Mouse (Mus musculus): ENCODE data around the gene Alkbh3.

Gene Alkbh3

DNA sequence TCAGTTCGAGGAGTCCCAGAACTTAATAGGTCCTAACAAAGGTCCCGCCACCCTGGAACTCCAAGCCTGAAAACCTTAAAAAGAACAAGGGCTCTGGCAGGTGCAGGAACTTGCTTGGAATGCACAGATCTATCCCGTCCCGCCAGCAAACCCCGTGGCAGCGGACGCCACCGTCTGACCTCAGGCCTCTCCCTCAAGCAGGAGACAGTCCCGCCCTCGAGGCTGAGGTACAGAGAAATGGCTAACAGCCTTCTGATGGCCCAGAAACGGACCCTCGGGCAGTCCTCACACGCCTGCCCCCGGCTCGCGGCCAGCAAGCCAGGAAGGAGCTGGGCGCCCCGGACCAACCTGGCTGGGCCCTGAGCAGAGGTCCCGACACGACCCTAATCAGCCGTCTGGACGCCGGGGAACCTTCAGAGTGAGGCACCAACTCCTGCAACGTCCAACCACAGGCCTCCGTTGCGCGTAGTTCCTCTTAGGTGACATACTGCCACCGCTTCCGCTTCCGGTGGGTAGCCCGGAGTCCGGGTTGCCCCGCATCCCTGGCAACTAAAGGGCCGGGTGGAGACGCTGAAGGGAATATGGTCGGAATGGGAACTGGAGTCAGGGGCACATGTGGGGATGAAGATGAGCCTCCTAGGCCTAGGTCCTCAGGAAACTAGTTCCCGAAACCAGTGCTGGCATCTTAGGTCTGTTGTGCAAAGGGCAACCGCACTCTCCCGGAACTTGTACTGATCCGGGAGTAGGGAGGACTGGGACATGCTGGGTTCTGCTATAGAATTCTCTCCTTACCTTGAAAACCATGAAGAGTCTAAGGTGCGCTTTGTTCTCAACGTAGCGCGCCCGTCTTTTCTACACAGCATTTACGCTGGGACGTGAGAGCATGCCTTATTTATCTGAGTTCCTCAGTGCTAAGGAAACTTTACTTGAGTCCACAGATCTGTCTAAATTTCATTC lies at the start of gene Alkbh3:
Gene Alkbh3 (minus strand): TSS at position 473 of the 957 bp plus-strand sequence.
- DNase-seq (ENCODE audit: extremely low read depth, low read depth, low spot score) = peak; percentile 39

DNA sequence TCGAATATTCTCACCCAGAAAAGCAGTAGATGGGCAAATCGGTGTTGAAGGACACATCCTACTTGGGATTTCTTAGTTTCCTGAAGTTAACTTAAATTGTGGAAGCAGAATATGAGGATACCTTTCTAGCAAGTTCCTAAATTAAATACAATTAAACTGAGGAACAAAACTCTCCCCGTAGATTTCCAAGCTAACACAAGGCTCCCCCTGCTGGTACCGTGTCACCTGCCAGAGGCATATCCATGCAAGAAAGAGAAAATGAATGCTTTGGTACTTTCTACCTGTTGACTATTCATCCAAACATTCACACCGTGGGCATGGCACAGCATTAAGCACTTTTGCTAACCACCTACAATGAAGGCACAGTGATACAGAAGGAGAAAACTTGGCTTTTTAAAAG lies 48.9 kb upstream of the Alkbh3 start:
- no peak for DNase-seq (ENCODE audit: extremely low read depth, low read depth, low spot score)

DNA sequence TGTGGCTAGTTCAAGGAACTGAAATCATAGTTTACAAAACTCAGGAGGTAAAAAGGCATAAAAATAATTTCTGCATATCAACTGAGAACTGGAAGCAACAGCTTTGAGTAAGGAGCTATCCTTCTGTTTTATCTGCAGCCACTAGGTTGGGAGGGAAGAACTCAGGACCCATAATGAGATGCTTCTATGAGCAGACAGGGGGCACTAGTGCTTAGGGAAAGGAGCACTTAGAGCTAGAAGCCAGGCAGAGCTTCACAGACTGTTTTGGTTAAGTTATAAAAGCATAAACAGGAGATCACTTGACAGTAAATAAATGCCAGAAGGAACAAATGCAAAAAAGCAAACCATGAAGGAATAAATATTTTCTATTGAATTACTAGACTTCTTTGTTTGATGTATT lies 44.2 kb upstream of the Alkbh3 start:
- DNase-seq (ENCODE audit: extremely low read depth, low read depth, low spot score) = no peak

DNA sequence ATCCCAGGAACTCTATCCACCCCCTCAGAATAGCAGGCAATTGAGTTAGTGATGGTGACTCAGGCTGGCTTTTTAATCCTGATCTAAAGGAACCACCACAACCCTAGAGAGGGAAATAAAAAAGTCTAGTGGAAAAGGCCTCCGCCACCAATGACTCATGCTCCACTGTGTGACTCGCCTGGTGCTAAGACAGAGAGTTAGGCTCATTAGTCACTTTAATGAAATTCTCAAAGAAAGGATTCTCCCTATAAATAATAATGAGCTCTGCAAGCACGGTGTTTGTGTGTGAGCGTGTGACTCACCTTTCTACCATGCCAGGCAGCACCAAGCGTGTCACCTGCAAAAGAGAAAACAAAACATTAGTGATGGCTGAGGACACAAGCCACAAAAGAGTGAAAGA lies 41.3 kb upstream of the Alkbh3 start:
- DNase-seq (ENCODE audit: extremely low read depth, low read depth, low spot score) = no peak

DNA sequence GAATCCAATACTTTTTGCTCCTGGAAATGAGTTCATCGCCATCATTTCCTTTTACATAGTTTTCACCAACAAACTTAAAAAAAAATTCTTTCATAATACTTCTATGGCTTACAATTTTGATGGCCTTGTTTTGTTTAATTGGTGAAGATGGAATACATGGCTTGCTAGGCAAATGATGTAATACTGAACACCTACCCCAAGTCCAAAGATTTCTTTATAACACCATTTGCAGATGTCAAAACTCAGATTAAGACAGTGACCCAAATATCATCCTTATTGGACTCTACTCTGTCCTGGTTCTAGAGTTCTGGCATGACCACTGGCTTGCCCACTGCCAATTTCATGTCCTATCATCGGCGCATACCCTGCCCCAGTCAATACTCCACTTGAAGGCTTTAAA lies 40.3 kb upstream of the Alkbh3 start:
- DNase-seq (ENCODE audit: extremely low read depth, low read depth, low spot score) = no peak

DNA sequence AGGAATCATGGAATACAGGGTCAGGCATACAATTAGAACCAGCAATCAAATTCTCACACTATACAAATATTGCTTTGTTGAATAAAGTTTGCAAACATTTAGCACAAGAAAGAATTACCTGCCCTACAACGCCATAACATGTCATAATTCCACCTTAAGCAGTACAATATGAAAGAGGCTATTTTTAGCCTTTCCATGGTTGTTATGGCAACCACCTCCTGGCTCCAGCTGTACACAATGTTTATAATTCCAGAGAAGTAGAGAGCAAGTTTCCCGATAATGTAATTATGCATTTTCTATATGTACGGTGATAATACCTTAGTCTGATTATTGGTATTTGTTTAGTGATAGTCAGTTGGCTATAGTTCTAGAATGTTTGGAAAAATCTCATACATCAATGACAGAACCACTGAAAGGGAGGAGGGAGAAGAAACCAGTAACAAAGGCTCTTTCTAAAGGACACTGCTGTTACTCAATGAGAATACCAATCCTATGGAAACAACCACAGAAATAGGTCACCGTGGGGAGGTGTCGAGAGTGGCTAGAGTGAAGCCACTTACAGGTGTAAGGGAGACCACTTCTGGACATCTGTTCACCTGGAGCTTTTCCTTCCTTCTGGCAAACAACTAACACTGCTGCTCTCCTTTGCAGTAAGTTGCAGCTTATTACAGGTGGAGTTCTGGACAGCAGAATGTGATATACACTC lies 39.0 kb upstream of the Alkbh3 start:
- DNase-seq (ENCODE audit: extremely low read depth, low read depth, low spot score) = no peak

DNA sequence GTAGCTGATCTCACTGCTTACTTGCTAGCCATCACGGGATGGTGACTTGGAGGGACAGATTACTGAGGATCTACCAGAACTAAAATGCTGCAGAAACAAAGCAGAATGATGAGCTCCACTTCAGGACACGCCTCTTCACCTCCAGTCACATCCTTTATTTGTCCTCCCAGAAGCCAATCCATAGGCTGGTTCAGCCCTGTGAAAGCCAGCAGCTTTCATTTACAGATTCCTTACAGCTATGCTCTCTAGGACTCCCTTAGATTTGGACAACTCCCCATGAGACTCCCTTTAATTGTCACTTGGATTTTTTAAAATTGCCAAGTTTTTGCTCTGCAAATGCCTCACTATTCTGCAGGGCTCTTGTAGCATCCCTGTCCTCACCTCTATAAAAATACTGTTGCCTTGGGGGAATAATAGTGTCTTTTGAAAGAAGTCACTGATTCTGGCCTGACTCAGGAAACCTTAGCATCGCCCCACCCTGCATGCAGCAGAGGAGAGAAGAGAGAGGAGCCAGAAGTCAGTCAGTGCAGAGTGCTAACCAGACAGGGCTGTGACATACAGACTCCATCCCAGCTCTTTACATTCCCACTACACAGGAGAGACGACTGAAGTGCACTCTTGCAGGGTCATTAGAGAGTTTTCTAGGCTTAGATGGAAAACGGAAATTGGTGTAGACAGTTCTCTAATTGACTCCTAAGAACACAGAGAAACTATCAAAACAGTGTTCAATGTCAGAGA lies 38.3 kb upstream of the Alkbh3 start:
- no peak for DNase-seq (ENCODE audit: extremely low read depth, low read depth, low spot score)

DNA sequence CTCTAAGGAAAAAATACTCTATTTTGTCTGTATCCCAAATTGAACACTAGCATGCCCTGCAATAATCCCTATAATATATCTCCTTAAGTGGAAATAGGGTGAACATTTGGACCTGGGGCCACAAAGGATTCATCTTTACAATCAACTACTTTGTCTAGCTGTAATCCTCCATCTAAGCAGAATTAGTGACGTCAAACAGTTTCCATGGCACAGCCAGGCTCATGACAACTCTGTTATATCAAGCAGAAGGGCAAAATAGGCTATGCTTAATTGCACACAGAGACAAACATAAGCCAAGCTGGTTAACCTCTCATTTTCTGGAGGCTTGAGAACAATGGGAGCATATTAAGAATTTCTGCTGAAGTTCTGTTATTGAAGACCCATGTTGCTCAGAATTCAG lies 37.7 kb upstream of the Alkbh3 start:
- DNase-seq (ENCODE audit: extremely low read depth, low read depth, low spot score) = no peak

DNA sequence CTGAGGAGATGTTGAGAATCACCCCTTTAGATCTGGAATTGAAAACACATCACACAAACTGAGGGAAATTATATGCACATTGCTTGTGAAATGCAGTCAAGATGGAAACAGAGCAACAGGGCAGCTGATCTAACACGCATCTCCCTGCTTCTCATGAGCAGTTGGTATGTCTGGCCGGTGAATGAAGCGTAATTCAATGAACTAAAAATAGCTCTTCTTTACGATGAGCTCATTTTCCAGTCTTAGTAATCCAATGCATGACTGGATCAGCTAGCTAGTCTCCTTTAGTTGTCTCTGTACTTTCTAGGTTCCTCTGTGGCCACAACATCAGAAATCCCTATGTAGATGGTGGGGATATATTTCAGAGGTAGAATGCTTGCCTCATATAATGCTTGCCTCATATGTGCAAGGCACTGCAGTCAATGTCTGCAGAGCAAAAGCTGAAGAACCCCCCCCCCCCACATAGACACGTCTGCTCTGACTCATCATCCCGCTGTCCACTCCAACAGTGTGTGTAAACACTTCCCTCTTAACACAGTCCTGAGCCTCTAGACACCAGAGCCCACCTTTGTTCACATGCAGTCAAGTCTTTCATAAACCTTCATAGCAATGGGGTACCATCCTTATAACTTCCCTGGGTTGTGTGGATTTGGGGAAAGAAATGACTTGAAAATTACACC lies 34.9 kb upstream of the Alkbh3 start:
- DNase-seq (ENCODE audit: extremely low read depth, low read depth, low spot score) = no peak

DNA sequence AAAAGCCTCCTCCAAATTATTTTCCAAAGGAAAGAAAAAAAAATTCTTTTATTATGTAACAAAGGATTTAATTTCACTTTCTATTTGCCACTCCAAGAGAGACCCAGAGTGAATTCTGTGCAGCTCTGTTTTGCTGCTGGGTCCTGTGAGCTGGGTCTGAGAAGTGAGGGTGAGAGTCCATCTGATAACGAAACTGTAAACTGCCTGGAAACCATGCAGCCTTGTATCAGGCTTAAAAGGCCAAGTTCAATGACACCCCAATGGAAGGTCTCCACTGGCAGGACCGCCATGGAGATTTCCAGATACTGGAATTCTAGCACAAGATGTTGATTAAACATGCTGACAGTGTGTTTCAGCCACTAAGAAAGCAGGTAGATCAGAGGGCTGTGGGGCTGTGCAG lies 33.6 kb upstream of the Alkbh3 start:
- no peak for DNase-seq (ENCODE audit: extremely low read depth, low read depth, low spot score)

DNA sequence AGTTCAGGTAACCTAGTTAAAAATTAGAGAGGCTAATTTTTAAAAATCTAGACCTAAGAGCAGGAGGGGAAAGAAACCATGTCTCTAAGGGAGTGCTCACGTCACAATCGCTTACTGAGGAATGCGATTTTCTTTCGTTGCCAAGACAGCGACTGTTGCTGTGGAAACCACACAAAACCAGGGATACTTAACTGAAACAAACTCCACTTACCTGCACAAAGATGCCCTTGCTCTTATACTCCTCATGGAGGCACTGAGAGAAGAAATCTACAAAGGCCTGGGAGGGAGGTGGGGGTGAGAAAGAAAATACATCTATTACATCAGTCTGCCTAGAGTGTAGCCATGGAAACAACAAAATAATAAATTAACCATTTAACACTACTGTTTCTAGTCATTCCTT lies 33.1 kb upstream of the Alkbh3 start:
- no peak for DNase-seq (ENCODE audit: extremely low read depth, low read depth, low spot score)

DNA sequence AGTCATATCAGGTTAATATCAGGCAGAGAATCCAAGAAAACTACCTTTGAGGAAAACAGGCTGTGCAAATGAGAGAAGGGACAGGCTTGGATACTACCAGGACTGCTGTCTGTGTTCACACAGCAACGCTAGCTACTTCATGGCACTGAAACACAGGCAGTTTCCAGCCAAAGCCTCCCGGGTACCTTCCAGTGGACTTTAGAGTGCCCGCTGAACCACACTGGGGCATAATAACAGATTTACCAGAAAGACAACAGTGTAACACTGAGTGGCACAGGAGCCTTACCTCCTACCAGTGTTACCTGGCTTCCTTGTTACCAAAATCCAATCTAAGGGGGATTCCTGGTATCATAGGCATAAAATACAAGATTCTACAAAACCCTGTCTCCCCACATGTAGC lies 31.9 kb upstream of the Alkbh3 start:
- no peak for DNase-seq (ENCODE audit: extremely low read depth, low read depth, low spot score)

DNA sequence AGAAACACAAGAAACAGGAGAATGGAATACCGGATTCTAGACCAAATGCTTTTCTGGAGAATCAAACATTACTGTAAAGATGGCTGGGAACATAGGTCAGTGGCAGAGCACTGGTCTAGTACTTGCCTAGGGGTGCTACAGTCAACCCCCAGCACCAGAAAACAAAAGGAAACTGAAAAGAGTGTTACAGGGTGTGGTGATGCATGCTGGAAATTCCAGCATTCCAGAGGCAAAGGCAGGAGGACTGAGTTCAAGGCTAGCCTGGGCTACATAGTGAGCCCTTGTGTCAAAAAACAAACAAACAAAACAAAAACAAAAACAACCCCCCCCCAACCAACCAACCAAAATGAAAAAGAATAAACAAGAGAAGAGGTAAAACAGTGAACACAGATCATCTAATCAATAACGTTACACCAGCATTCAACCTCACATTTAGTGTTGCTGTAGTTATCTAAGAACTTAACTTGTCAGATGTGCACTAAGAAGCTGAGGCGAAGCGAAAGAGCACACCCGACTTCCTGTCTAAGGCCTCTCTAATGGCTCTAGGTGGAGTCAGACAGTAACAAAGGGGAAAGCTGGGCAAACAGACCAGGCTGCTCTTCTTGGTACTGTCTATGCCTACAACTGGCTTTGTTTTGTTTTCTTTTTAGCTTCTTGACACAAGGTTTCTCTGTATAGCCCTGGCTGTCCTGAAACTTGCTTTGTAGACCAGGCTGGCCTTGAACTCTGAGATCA lies 30.0 kb upstream of the Alkbh3 start:
- DNase-seq (ENCODE audit: extremely low read depth, low read depth, low spot score) = no peak

DNA sequence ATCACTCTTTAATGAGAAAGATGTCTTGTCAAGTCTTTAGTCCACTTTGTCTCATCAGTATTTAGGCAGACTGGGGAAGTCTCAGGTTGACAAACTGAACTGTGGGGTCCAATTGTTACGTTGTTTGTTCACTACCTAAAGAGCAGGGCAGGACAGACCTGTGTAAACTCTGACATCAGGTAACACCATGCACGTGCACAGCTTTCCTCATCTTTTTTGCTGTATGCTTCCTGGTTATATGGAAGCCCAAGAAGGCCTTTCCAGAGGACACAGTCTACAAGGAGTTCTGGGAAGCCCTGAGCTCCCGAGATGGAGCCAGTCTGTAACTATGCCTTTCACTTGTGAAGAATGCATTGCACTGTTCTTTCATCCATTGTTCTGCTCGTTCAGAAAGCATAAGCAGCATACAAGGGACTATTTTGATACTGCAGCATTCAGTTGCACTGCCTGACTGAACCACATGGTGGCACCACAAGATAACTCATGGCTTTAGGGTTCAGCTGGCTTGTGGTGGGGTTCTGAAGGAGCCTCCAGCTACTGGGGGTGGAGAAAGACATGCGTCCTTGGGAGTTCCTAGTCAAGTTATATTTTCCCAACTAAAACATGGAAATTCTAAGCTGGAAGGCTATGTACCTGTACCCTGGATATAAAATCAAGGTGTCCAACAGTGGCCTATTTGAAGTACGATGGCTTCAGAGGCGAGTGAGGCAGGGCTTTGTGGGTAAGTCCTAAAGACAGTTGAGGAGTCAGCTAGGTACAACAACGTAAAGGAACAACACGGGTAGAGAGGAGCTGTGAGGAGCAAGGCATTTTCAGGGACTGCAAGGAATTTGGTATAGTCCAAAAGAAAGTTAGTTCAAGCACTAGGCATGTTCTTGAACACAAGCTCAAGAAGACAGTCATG lies 25.1 kb upstream of the Alkbh3 start:
- no peak for DNase-seq (ENCODE audit: extremely low read depth, low read depth, low spot score)

DNA sequence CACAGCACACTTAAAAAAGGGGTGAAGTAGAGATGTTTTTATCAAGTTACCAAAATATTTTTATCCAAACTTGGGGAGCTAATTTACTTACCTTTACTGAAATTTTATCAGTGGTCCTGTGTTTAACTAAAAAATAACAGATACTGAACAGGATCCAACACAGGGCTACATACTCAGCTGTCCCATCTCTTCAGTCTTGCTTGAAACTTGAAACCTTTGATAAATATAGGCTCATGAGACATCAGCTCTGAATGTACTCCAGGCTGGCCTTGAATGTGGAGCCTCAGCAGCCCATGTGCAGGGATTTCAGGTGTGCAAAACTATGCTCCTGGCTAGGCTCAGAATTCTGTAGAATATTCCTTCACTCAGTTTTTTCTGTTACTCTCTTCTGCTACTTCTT lies 20.0 kb upstream of the Alkbh3 start:
- no peak for DNase-seq (ENCODE audit: extremely low read depth, low read depth, low spot score)

DNA sequence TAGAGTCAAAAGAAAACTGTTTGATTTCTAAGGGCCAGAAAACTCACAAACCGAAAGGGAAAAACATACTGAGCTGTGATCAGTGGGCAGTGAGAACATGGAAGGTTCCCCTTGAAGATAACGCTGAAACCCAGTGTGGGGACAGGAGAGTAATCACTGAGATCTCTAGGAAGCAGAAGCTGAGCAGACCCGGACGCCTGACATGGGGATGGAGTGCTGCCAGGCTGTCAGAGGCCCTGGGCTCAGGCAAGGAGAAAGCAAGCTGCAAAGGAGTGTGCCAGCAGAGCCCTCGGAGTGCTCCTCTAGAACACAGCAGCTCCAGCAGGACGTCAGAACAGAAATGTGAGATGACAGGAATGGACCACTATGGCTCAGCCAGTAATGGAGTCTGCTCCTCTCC lies 14.0 kb upstream of the Alkbh3 start:
- DNase-seq (ENCODE audit: extremely low read depth, low read depth, low spot score) = no peak

DNA sequence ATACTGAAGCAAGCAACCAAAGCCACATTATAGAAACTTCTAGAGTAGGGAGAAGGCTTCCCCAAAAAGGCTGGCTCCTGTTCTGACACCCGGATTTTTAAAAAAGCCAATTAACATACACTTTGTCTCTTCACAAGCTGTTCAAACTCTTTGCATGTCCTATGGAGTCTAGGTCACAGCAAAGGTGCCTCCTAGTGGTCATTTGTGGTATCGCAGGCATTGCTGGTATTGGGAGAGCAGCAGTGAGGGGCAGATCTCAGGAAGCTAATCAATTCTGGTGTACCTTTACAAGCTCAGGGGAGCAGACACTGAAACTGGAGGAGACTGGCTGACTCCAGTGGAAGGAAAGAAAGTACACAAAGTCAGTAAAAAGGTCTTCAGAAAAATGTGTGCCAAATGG lies 8.3 kb downstream of the Alkbh3 start:
- DNase-seq (ENCODE audit: extremely low read depth, low read depth, low spot score) = no peak

DNA sequence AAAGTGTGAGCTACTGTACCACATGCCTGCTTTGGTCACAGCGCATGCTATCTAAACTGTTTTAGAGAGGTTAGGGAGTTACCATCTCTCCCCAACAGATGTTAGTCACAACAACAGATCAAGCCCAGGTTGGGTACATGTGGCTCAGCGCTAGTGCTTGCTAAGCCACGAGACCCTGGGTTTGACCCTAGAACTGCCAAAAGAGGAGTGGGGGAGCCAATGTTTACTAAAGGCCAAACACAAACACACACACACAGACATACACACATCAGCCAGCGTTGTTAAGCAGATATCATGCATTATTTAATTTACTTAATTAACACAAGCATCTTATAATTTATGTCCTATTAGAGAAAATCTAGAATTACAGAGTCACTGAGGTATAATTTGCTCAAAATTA lies 8.7 kb downstream of the Alkbh3 start:
- no peak for DNase-seq (ENCODE audit: extremely low read depth, low read depth, low spot score)

DNA sequence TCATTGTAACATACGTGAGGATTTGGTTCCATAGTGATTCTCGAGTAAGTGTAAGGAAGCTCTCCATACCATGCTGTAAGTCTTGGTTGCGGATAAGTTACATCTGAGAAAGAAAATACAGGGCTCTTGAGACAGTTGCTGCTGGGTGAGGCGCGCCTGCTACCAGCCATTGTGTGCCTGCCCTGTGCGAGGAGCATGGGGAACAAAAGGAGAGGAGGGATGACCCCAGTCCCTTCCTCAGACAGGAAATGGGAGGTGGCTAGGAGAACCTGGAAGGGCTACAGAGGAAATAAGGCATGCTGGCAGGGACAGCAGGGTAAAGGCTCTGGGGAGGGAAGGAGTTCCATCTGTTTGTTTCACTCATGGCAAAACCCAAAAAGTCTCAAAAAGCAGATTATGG lies 9.2 kb downstream of the Alkbh3 start:
- no peak for DNase-seq (ENCODE audit: extremely low read depth, low read depth, low spot score)

All from fat pad, adult 2 months (tissue).